In the genomic region with DNA sequence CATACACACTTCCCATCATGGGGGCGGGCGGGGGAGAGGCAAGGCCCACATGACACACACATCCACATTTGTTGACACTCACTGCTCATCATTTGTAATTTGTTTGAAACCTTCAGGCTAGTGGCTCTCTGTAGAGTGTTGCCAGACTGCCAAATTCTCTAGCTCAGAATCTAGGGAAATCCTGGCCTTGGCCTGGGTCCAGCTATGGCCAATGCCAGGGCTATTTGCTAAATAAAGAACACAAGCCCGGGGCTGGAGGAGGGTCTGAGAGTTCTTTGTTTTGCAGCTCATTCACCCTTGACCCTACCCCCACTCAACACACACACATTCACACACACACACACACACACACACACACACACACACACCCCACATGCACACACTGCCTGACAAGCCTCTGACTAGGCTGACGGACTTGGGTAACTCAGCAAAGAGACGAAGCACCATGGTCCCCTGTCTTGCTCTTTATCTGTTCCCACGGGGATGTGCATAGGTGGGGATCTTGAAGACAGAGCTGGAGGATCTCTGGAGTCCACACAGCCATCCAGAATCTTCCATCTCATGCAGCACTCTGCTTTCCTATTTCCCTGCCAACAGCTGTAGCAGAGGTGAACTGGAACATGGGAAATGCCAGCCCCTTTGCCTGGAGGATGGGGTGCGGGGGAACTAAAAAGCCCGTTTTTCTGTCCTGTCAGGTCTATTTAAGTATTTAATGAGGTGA, we compare ENCODE assay signal across 8 mouse cellular contexts.
DNase-seq lines count a peak whose midpoint lies in the region; ATAC-seq and TF ChIP-seq lines count a peak whose summit lies in the region.

No protein-coding gene starts in this region.

- H3K27ac ChIP-seq in left cerebral cortex, adult 2 months: no peak overlapping the region
- H3K27ac ChIP-seq in midbrain, embryonic 14.5 days (replicated peaks; ENCODE audit: low read depth, low read length): no peak overlapping the region

- ATAC-seq in midbrain, embryonic 14.5 days (ENCODE audit: low FRiP score, low TSS enrichment): no peak; the same call in 1 of the 2 replicates

- DNase-seq in adrenal gland, adult (ENCODE audit: inconsistent age in 2 of 2, low spot score in 1 of 2): peak; percentile 76 to 95
- DNase-seq in cerebellum, adult 11 months: peak; percentile 85
- peak; percentile 60 to 71 for DNase-seq in frontal cortex, adult 2 months (ENCODE audit: extremely low spot score in 1 of 2, low spot score in 1 of 2)
- DNase-seq in heart, postnatal 4 days: peak; percentile 86
- peak; percentile 50 to 60 for DNase-seq in left cerebral cortex, adult 2 months (ENCODE audit: extremely low spot score in 1 of 2, low spot score in 2 of 2)
- peak; percentile 79 for DNase-seq in midbrain, embryonic 14.5 days
- DNase-seq in testis, postnatal 10 days (ENCODE audit: low spot score): peak; percentile 87
- no peak for DNase-seq in B cell, adult 2 months

- no peak for TF ChIP-seq CTCF in left cerebral cortex, adult 2 months (IDR thresholded peaks at IDR 0.05)

- H3K9me3 ChIP-seq in midbrain, embryonic 14.5 days (ENCODE audit: control insufficient read depth, low read length): no peaks in the 10 kb centered on the region

- no peaks in the 10 kb centered on the region for H3K27me3 ChIP-seq in midbrain, embryonic 14.5 days (ENCODE audit: control insufficient read depth, insufficient read depth, low read length)

- H3K4me2 ChIP-seq in midbrain, embryonic 14.5 days (ENCODE audit: low read length): no peak overlapping the region

- WGBS in midbrain, embryonic 14.5 days: 57% methylated on average over 8 of the region's 8 CpGs

- no peaks in the 10 kb centered on the region for H3K36me3 ChIP-seq in midbrain, embryonic 14.5 days (ENCODE audit: control insufficient read depth, insufficient read depth, low read length)

- H3K4me3 ChIP-seq in left cerebral cortex, adult 2 months: no peak overlapping the region
- H3K4me3 ChIP-seq in midbrain, embryonic 14.5 days (replicated peaks; ENCODE audit: low read depth, low read length): no peak overlapping the region

- H3K4me1 ChIP-seq in midbrain, embryonic 14.5 days (ENCODE audit: control insufficient read depth, insufficient read depth, low read length): peaks cover 4% of the 10 kb centered on the region; the same call in 1 of the 2 replicates

- intact Hi-C loops in left cerebral cortex, adult 2 months (cut with DNase I): no loop called here

- no peak overlapping the region for H3K9ac ChIP-seq in midbrain, embryonic 14.5 days (replicated peaks; ENCODE audit: low read length)

Comparison
In these comparisons a context has a peak if more than half of its experiments do, and no peak if none do; other contexts are left out.
1. DNase-seq: peak in adrenal gland, adult (2 of 2), cerebellum, adult 11 months (single experiment), frontal cortex, adult 2 months (2 of 2), heart, postnatal 4 days (single experiment), left cerebral cortex, adult 2 months (2 of 2), midbrain, embryonic 14.5 days (single experiment) and testis, postnatal 10 days (single experiment); none in B cell, adult 2 months (0 of 2).